Mouse (Mus musculus) megakaryocyte progenitor cell, adult 5-6 weeks (primary cell): Measurements from ENCODE around the gene 5730522E02Rik. TPM values are rescaled to one million over a fixed set of nuclear protein-coding genes. Genes with fewer than 3 reads are reported as not detected.

Source experiments
- ATAC-seq: replicated peaks from 2 replicates; pipeline ENCODE4 v1.8.0; 2016; ENCODE audit warnings: mild to moderate bottlenecking, moderate TSS enrichment, inconsistent platforms; ENCODE audit not compliant: poor library complexity
- total RNA-seq, 2 experiments: library from RNA; stranded (forward) in 1 of 2; stranded (reverse) in 1 of 2; fragments of 157-497, 149-512 nt in 1 of 2; fragments of 200-1000 nt in 1 of 2; gene quantifications; 2 replicates each; pipeline versions ENCODE4 v1.2.3 to v1.2.4; 2015 to 2017

5730522E02Rik gene
- total RNA-seq, 2 experiments from 2014 or later = 0.17 TPM

DNA sequence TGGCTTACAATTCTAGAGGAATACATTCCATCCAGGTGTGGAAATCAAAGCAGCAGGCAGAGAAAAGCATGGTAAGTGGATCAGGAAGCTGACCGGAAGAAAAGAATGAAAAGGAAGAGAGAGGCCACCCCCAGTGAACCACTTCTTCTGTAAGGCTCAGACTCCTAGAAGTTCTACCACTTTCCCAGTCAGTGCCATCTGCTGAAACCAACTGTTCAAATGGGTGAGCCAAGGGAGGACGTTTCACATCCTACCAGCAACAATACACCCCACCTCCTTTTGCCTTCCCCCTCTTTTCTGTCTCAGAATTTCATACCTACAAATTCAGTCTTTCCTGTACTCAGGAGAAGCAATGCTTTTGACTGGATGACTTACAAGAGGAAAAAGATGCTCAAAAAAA is 197.0 kb downstream of the 5730522E02Rik start:
- no peak for ATAC-seq

DNA sequence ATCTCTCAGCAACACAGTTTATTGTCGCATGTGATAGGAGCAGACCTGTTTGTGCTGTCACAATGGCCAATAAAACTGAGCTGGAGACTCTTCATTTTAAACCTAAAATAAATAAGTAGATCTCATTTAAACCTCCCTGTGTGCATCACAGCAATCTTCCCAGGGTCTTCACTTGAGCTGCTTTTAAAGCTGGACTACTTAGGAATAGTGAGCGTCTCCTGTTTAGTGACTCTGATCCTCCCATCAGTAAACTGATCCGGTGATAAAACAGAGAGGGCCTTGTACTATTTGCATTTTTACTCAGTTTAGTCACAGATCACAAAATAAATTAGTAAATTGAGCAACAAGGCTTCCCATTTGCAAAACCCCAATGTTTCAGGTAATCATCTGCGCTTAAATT is 206.5 kb downstream of the 5730522E02Rik start:
- no peak for ATAC-seq

- no peak for ATAC-seq
These were observed 210.8 kb downstream of the 5730522E02Rik start for GRCm38 (mm10) chr11:25999738-26000137.

DNA sequence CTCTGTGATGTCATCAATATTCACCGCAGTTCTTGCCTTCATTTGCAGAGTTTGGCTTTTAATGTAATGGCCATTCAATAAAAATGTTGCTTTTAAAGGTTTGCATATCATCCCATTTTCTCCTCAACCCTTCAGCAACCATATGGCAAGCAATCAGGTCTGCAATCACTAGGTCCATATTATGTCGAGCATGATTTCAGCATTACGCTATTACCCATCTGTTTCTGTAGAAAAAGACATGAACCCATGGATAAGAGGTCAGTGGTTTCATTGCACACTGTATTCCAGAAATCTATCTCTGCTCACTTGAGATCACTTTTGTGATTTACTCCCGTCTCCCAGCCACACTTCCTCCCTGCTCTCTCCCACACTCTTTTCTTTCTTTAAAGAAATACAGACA is 213.1 kb downstream of the 5730522E02Rik start:
- ATAC-seq = no peak

GRCm38 (mm10) chr11:25994128-25994527 is 216.4 kb downstream of the 5730522E02Rik start:
- no peak for ATAC-seq

GRCm38 (mm10) chr11:25992216-25992615 is 218.3 kb downstream of the 5730522E02Rik start:
- ATAC-seq = no peak

GRCm38 (mm10) chr11:25978736-25979276 is 231.8 kb downstream of the 5730522E02Rik start:
- ATAC-seq = no peak

GRCm38 (mm10) chr11:25941504-25941903 is 269.1 kb downstream of the 5730522E02Rik start:
- no peak for ATAC-seq

GRCm38 (mm10) chr11:25940716-25941294 is 269.8 kb downstream of the 5730522E02Rik start:
- no peak for ATAC-seq

DNA sequence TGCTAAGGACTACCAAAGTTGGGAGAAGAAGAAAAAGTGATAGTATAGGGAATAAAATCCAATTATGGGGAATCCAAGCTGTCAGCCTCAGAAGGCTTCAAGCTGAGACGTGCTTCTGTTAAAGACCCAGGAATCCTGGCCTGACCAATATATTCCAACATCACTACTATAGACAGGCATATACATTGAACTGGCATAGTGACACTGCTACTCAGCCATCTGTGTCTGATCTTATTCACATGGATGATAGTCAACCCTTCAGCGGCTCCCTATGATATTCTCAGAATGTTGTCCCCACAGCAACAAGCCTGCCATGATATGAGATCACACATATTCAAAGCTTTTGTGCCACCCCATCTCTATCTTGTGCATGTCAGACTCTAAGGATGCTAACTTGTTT is 284.3 kb downstream of the 5730522E02Rik start:
- ATAC-seq = no peak

- ATAC-seq = no peak
These were observed 308.2 kb downstream of the 5730522E02Rik start for GRCm38 (mm10) chr11:25902321-25902720.

DNA sequence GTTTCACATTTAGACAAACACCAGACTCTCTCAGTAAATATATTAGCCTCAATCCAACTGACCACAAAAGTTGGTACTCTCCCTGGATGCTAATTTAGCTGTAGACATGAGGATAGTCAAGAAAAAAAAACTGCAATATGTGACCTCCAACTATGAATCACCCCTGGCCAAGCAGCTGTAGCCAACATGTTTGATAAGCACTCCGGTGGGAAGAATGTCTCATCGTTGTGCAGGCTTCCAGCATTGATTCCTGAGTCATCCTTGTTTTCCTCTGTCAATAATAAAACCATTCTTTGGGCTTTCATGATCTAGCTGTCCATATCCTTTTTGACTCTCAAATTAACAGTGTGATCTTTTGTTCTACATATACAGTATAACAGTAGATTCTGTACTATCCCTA is 308.9 kb downstream of the 5730522E02Rik start:
- ATAC-seq = no peak

DNA sequence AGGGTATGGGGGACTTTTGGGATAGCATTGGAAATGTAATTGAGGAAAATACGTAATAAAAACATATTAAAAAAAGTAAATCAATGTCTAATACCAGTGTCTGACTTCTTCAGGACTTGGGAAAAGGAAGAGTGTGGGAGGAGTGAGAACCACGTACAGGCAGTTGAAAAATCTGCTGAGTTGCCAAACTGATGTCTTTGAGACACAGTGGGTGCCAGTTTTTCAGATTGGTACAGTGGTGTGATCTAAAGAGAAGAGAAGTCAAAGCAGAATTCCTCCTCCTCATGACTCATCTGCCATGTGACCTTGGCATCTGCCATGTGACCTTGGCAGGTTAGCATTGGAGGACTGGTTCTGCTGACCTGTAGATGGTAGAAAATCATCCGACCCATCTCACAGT is 316.7 kb downstream of the 5730522E02Rik start:
- ATAC-seq = no peak

- no peak for ATAC-seq
These were observed 337.6 kb downstream of the 5730522E02Rik start for GRCm38 (mm10) chr11:25872983-25873382.

- 0 out of 2 replicates have a peak, but pooled peaks have one; percentile 14 for ATAC-seq
These were observed 338.2 kb downstream of the 5730522E02Rik start for GRCm38 (mm10) chr11:25872317-25872716.

DNA sequence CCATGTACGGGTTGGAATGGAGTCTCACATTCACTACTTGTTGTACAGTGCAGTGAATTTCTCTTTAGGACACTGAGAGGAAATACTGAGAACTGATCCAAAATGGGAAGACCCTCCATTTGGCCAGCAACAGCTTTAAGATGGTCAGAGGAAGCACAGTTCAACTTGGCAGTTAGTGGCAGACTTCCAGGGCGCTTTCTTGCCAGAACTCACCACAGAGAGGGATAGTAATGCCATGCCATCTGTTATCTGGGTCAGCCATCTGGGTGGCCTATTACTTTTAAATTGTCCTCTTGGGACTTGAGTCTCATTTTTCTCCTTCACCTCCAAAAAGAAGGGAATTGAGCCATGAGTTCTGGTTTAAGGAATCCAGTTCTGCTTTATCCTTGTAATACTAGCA is 344.3 kb downstream of the 5730522E02Rik start:
- 0 out of 2 replicates have a peak, but pooled peaks have one; percentile 11 for ATAC-seq

DNA sequence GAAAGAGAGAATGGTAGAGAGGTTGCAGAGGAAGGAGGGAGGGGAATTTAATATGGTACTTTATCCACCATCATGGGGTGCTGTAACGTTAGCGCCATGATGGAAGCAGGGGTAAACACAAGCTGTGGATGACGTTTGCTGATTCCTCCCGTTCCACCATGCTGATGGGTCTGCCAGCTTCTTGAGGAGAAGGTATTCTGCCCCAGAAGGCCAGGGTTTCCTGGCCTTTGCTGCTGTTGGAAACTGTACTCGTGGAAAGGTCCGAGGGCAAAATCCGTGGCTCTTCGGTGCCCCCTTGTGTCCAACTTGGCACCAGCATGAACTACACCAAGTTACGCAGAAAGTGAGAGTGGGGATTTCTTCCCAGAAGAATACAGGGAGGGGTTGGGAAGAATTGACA is 347.9 kb downstream of the 5730522E02Rik start:
- ATAC-seq = peak; percentile 97

DNA sequence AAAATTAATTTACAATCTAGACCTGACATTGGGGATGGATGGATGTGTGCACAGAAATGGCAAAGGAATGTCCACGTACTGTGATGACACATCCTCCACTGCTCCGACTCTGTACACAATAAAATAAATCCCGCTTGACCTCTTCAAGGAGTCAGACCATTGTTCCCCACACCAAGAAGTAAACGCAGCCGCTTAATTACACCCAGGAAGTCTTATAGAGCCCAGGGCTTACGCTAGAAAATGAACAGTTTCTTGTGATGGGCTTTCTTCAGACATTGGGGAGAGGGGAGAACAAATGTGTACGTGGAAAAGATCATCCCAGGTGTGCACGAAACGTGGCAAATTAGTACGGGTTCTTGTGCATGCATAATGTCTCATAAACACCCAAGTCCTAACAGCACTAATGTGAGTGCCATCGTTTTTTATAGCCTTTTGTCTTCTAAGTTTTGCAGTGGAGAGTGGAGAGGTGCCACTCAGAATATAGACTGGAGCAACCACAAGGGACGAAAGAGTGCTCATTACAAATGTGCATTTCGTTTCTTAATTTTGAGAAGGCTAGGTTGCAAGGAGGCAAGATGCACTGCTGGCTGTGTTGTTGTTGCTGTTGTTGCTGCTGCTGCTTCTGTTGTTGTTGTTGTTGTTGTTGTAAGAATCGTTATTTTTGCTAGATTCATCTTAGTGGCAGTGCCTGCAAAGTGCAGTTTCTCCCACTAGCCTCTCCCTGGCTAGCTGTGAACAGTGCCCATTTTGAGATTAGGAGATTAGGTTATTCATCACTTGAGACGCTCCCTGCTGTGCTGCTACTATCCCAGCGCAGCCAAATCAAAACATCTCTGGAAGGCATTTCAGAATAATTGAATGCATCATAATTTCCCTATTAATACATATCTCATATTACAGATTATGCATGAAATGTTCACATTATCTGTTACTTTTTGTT is 353.7 kb downstream of the 5730522E02Rik start:
- no peak for ATAC-seq

DNA sequence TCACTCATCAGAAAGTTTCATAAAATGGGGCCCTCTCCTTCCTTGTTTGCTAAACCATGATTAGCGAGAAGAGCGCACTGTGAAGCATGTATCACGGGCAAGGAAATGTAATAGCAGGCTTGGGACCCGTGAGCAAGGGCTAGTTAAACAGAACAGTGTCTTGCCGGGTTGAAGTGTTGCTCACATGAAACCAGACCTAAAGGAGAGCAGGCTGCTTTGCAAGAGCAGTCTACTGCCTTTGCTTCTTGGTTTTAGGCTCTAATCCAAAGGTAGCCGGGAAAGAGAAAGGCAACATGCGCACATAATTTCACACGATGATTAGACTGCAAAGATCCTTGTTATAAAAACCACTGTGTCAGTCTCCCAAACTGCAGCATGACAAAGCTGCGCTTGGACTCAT is 354.8 kb downstream of the 5730522E02Rik start:
- ATAC-seq = no peak

GRCm38 (mm10) chr11:25854216-25854615 is 356.3 kb downstream of the 5730522E02Rik start:
- no peak for ATAC-seq

DNA sequence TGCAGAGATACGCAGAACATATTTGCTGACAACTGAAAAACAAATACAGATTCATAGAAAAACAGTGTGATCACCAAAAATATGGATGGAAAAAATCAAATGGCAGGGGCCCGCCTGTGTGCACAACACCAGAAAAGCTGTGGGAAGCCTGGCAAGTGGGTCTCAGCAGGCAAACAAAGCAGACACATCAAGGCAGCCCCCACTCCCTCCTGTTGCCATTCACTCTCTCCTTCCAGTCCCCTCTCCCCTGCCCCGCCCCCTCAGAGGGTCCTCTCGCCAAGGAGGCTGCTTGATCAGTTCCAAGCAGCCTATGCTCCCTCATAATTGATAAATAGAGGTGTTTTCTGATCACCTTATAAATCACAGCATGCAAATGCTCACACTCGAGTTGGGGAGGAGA is 357.5 kb downstream of the 5730522E02Rik start:
- no peak for ATAC-seq
